Mouse (Mus musculus) G1E (cell line): ENCODE measurements around the gene Tmprss3. TPM values are rescaled to one million over a fixed set of nuclear protein-coding genes. Genes with fewer than 3 reads are reported as not detected.

ENCODE experiments used
- ATAC-seq: 2 replicates; pipeline ENCODE4 v1.8.0; 2016; ENCODE audit warnings: mild to moderate bottlenecking; ENCODE audit not compliant: insufficient number of reproducible peaks, poor library complexity, low FRiP score, severe bottlenecking; ENCODE audit errors: extremely low read depth
- DNase-seq: peaks from one replicate; pipeline ENCODE4 v3.0.0; 2012; ENCODE audit warnings: low spot score
- H3K27me3 ChIP-seq: 2 replicates; pipeline ENCODE4 v1.6.1; 2012; ENCODE audit warnings: mild to moderate bottlenecking, low read length, inconsistent platforms; ENCODE audit not compliant: insufficient read depth
- H3K36me3 ChIP-seq: replicated peaks from 2 replicates; pipeline ENCODE3; 2012; ENCODE audit warnings: mild to moderate bottlenecking, inconsistent platforms
- H3K4me1 ChIP-seq: 2 replicates; pipeline ENCODE4 v1.6.1; 2012; ENCODE audit warnings: low read depth, low read length, inconsistent platforms, mixed read lengths; ENCODE audit not compliant: insufficient read depth
- H3K4me3 ChIP-seq: 2 replicates; pipeline ENCODE4 v1.5.1; 2012; ENCODE audit warnings: low read depth, mild to moderate bottlenecking, inconsistent platforms, low read length, moderate library complexity, mixed read lengths
- H3K9me3 ChIP-seq: replicated peaks from 2 replicates; pipeline ENCODE4 v1.6.1; 2012; ENCODE audit warnings: inconsistent platforms
- CTCF ChIP-seq: IDR thresholded peaks from 2 replicates; pipeline ENCODE4 v1.5.1; 2012; ENCODE audit warnings: low read depth, low read length, inconsistent platforms, mixed read lengths
- GATA1 ChIP-seq: IDR thresholded peaks from 2 replicates; pipeline ENCODE4 v1.6.1; 2012; ENCODE audit warnings: borderline replicate concordance, low read length, inconsistent platforms, mixed read lengths
- GATA2 ChIP-seq: IDR thresholded peaks from 2 replicates; pipeline ENCODE4 v1.6.1; 2012; ENCODE audit warnings: low read depth, low read length, inconsistent platforms, borderline replicate concordance
- POLR2AphosphoS5 ChIP-seq: IDR thresholded peaks from 2 replicates; pipeline ENCODE4 v1.6.1; 2012; ENCODE audit warnings: low read depth, low read length, inconsistent platforms; ENCODE audit not compliant: insufficient replicate concordance
- TAL1 ChIP-seq: conservative IDR thresholded peaks from 2 replicates; pipeline ENCODE4 v1.6.1; 2012; ENCODE audit warnings: low read depth, low read length, inconsistent platforms, mixed read lengths
- polyA plus RNA-seq: library from polyadenylated mRNA; stranded (reverse); fragments of >175 nt; gene quantifications from 2 replicates; pipeline ENCODE4 v1.2.3, GENCODE M21; 2012
- total RNA-seq, 2 experiments: library from RNA; stranded (forward) in 1 of 2; stranded (reverse) in 1 of 2; fragments of 200-1000 nt in 1 of 2; fragments of >200 nt in 1 of 2; fragmentation: Nextera tagmentation in 1 of 2; gene quantifications; 2 replicates each; pipeline ENCODE4 v1.2.3; 2014 to 2017

Gene Tmprss3
- total and polyA plus RNA-seq, 3 experiments = not detected

DNA sequence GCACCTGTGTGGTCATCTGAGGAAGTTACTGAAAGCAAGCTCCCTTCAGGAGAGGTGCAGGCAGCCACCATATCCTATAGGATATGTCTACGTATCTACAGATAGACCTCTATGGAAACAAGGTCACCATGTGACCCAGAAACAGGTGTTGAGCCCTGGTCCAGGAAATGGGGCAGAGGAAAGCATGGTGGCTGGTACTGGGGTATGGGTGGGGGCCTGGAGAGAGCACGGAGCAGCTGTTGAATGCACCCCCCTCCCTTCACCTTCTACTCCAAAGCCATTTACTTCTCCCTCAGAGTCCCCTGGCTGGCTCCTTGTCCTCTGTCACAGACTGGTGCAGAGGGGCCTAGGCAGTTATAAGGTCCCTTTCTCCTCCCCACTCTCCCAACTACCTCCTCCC lies 35.0 kb downstream of the Tmprss3 start:
- H3K9me3 ChIP-seq = peaks cover 89% of the 10 kb centered on the region
- H3K4me3 ChIP-seq = no peak overlapping the region
- no peak for TF ChIP-seq TAL1
- H3K4me1 ChIP-seq = no peaks in the 10 kb centered on the region
- H3K36me3 ChIP-seq = no peaks in the 10 kb centered on the region
- DNase-seq (no peak), ATAC-seq (no peak)
- H3K27me3 ChIP-seq = no peaks in the 10 kb centered on the region

- H3K4me1 ChIP-seq = no peaks in the 10 kb centered on the region
- H3K4me3 ChIP-seq = no peak overlapping the region
- ATAC-seq (no peak), DNase-seq (no peak)
- H3K9me3 ChIP-seq = peaks cover 94% of the 10 kb centered on the region
- no peaks in the 10 kb centered on the region for H3K27me3 ChIP-seq
- TF ChIP-seq GATA2 = no peak
- TF ChIP-seq POLR2AphosphoS5 = no peak
- TF ChIP-seq CTCF = no peak
- TF ChIP-seq TAL1 = no peak
- no peak for TF ChIP-seq GATA1
- H3K36me3 ChIP-seq = no peaks in the 10 kb centered on the region
Measured at GRCm38 (mm10) chr17:31162607-31163006, 36.2 kb downstream of the Tmprss3 start.

DNA sequence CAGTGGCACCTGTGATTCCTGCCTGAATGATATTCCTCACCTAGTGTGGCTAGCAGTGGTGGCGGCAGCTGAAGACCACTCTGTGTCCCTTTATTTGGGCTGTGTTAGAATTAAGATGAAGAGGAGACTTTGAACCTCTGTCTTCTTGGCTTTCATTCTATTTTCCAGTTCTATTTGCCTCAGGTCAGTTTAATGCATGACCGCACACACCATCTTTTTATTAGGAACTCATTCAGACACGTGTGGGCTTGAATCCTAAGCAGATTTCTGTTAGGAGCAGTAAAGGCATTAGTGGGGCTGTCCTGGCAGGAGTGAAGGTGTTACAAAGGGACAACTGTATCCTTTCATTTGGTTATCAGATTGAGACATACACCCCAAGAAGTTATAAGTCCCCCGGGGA lies 38.5 kb downstream of the Tmprss3 start:
- H3K27me3 ChIP-seq = no peaks in the 10 kb centered on the region

DNA sequence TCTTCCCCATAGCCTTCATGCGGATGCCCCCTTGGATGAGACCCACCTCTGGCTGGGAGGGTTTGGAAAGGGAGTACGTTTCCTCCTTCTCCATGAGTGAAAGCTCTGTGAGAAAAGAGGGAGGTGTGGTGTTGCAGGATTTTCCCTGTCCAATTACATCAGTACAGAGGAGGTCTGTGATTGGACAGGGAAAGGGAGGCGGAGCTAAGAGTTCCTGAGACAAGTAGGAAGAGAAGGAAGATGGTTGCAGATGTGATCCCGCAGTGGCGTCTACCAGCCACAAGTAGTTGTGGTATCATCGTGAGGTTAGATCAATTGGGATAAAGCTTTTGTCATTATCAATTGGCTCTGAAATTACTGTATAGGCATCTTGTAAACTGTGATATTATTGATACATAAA lies 40.9 kb downstream of the Tmprss3 start:
- Histone ChIP-seq H3K9me3 (peaks cover 85% of the 10 kb centered on the region), H3K4me1 (no peaks in the 10 kb centered on the region), H3K36me3 (no peaks in the 10 kb centered on the region), H3K4me3 (no peak overlapping the region), H3K27me3 (no peaks in the 10 kb centered on the region)
- ATAC-seq = no peak
- TF ChIP-seq TAL1 (no peak), GATA2 (no peak), POLR2AphosphoS5 (no peak), GATA1 (no peak), CTCF (no peak)
- DNase-seq = no peak

More for the DNA sequence above, 38.5 kb downstream of the Tmprss3 start:
- no peak overlapping the region for H3K4me3 ChIP-seq
- H3K4me1 ChIP-seq = no peaks in the 10 kb centered on the region
- no peak for ATAC-seq
- H3K9me3 ChIP-seq = peaks cover 87% of the 10 kb centered on the region
- no peak for DNase-seq
- no peaks in the 10 kb centered on the region for H3K36me3 ChIP-seq
- no peak for TF ChIP-seq GATA2
- no peak for TF ChIP-seq CTCF
- TF ChIP-seq GATA1 = no peak
- TF ChIP-seq POLR2AphosphoS5 = no peak
- TF ChIP-seq TAL1 = no peak

GRCm38 (mm10) chr17:31153785-31154184 lies 45.0 kb downstream of the Tmprss3 start:
- Histone ChIP-seq H3K27me3 (no peaks in the 10 kb centered on the region), H3K36me3 (no peaks in the 10 kb centered on the region), H3K9me3 (peaks cover 64% of the 10 kb centered on the region), H3K4me1 (no peaks in the 10 kb centered on the region), H3K4me3 (no peak overlapping the region)
- DNase-seq = no peak
- no peak for ATAC-seq
- TF ChIP-seq GATA2 (no peak), CTCF (no peak), POLR2AphosphoS5 (no peak), GATA1 (no peak), TAL1 (no peak)

GRCm38 (mm10) chr17:31152966-31153499 lies 45.7 kb downstream of the Tmprss3 start:
- DNase-seq (no peak), ATAC-seq (no peak)
- TF ChIP-seq GATA1 = no peak
- no peak for TF ChIP-seq GATA2
- TF ChIP-seq POLR2AphosphoS5 = no peak
- TF ChIP-seq CTCF = no peak
- no peak for TF ChIP-seq TAL1
- Histone ChIP-seq H3K9me3 (peaks cover 62% of the 10 kb centered on the region), H3K4me1 (no peaks in the 10 kb centered on the region), H3K36me3 (no peaks in the 10 kb centered on the region), H3K4me3 (no peak overlapping the region), H3K27me3 (no peaks in the 10 kb centered on the region)

GRCm38 (mm10) chr17:31152512-31152911 lies 46.3 kb downstream of the Tmprss3 start:
- H3K4me1 ChIP-seq = no peaks in the 10 kb centered on the region
- ATAC-seq (no peak), DNase-seq (no peak)
- no peaks in the 10 kb centered on the region for H3K27me3 ChIP-seq
- no peaks in the 10 kb centered on the region for H3K36me3 ChIP-seq
- no peak for TF ChIP-seq GATA1
- no peak for TF ChIP-seq TAL1
- TF ChIP-seq GATA2 = no peak
- no peak for TF ChIP-seq POLR2AphosphoS5
- no peak for TF ChIP-seq CTCF
- H3K9me3 ChIP-seq = peaks cover 60% of the 10 kb centered on the region
- no peak overlapping the region for H3K4me3 ChIP-seq
